Mouse (Mus musculus) cortical plate, adult 2 months (tissue): Measurements from ENCODE around the gene Chrna3.

Experiments used
- CTCF ChIP-seq: fragments of 200-500 bp; IDR thresholded peaks from 2 replicates; pipeline ENCODE4 v1.5.1; 2011; ENCODE audit warnings: mild to moderate bottlenecking, control low read depth, low read length; ENCODE audit not compliant: insufficient read depth; ENCODE audit errors: extremely low read depth
- POLR2A ChIP-seq: fragments of 200-500 bp; IDR thresholded peaks from 2 replicates; pipeline ENCODE4 v1.6.1; 2011; ENCODE audit warnings: mild to moderate bottlenecking, low read length, control low read depth; ENCODE audit not compliant: insufficient read depth; ENCODE audit errors: extremely low read depth

- TF ChIP-seq CTCF (no peak), POLR2A (no peak)
Observed at GRCm38 (mm10) chr9:55003609-55004008, 22.8 kb downstream of the Chrna3 start.
